Mouse (Mus musculus): ENCODE data around the gene Cpa2.

The Cpa2 gene

GRCm38 (mm10) chr6:30541009-30541799, at the start of gene Cpa2:
Gene Cpa2, plus strand, starts transcription at chr6:30541582.
- Histone ChIP-seq H3K27me3 (ENCODE audit: insufficient read depth, low read length) (peaks cover 44% of the 10 kb centered on the region), H3K4me1 (replicated peaks; ENCODE audit: low read depth, low read length) (peaks cover 38% of the 10 kb centered on the region), H3K9me3 (ENCODE audit: low read length) (no peaks in the 10 kb centered on the region), H3K36me3 (ENCODE audit: insufficient read depth, low read length) (no peaks in the 10 kb centered on the region), H3K4me3 (replicated peaks; ENCODE audit: low read length) (no peak within 1 kb of the TSS)
- no peak for TF ChIP-seq POU5F1 (IDR thresholded peaks at IDR 0.05; ENCODE audit: borderline replicate concordance, low read length)
- TF ChIP-seq NANOG (IDR thresholded peaks at IDR 0.05; ENCODE audit: borderline replicate concordance, low read length), result no peak
- TF ChIP-seq CTCF (conservative IDR thresholded peaks at IDR 0.05; ENCODE audit: low read length), result no peak

- Histone ChIP-seq H3K36me3 (ENCODE audit: insufficient read depth, low read length) (peaks cover 97% of the 10 kb centered on the region), H3K4me3 (replicated peaks; ENCODE audit: low read length) (no peak overlapping the region)
- TF ChIP-seq POU5F1 (IDR thresholded peaks at IDR 0.05; ENCODE audit: borderline replicate concordance, low read length) (no peak), NANOG (IDR thresholded peaks at IDR 0.05; ENCODE audit: borderline replicate concordance, low read length) (no peak), CTCF (conservative IDR thresholded peaks at IDR 0.05; ENCODE audit: low read length) (no peak)
Observed at GRCm38 (mm10) chr6:30499049-30499448, 42.3 kb upstream of the Cpa2 start.

GRCm38 (mm10) chr6:30508824-30509223, 32.6 kb upstream of the Cpa2 start:
- TF ChIP-seq POU5F1 (IDR thresholded peaks at IDR 0.05; ENCODE audit: borderline replicate concordance, low read length) (no peak), NANOG (IDR thresholded peaks at IDR 0.05; ENCODE audit: borderline replicate concordance, low read length) (no peak), CTCF (conservative IDR thresholded peaks at IDR 0.05; ENCODE audit: low read length) (no peak)
- Histone ChIP-seq H3K27me3 (ENCODE audit: insufficient read depth, low read length) (no peaks in the 10 kb centered on the region), H3K9me3 (ENCODE audit: low read length) (no peaks in the 10 kb centered on the region)

More at GRCm38 (mm10) chr6:30499049-30499448, 42.3 kb upstream of the Cpa2 start:
- no peaks in the 10 kb centered on the region for H3K9me3 ChIP-seq (ENCODE audit: low read length)
- peaks cover 4% of the 10 kb centered on the region; the same call in 1 of the 2 replicates for H3K4me1 ChIP-seq (replicated peaks; ENCODE audit: low read depth, low read length)
- no peaks in the 10 kb centered on the region for H3K27me3 ChIP-seq (ENCODE audit: insufficient read depth, low read length)

GRCm38 (mm10) chr6:30509265-30510239, 31.8 kb upstream of the Cpa2 start, which contains the start of the genes Tmem209 and Ssmem1:
Gene Tmem209, minus strand, starts transcription at chr6:30509783.
Gene Ssmem1, plus strand, starts transcription at chr6:30509849.
- Histone ChIP-seq H3K4me3 (replicated peaks; ENCODE audit: low read length) (peak within 1 kb of the TSS; percentile 91), H3K36me3 (ENCODE audit: insufficient read depth, low read length) (peaks cover 38% of the 10 kb centered on the region), H3K9me3 (ENCODE audit: low read length) (no peaks in the 10 kb centered on the region), H3K27me3 (ENCODE audit: insufficient read depth, low read length) (no peaks in the 10 kb centered on the region), H3K4me1 (replicated peaks; ENCODE audit: low read depth, low read length) (peaks cover 43% of the 10 kb centered on the region)
- TF ChIP-seq POU5F1 (IDR thresholded peaks at IDR 0.05; ENCODE audit: borderline replicate concordance, low read length), result no peak
- TF ChIP-seq NANOG (IDR thresholded peaks at IDR 0.05; ENCODE audit: borderline replicate concordance, low read length), result no peak

More at GRCm38 (mm10) chr6:30508824-30509223, 32.6 kb upstream of the Cpa2 start:
- peak overlapping the region; percentile 91 for H3K4me3 ChIP-seq (replicated peaks; ENCODE audit: low read length)
- peaks cover 44% of the 10 kb centered on the region for H3K36me3 ChIP-seq (ENCODE audit: insufficient read depth, low read length)
- H3K4me1 ChIP-seq (replicated peaks; ENCODE audit: low read depth, low read length), result peaks cover 41% of the 10 kb centered on the region

GRCm38 (mm10) chr6:30510291-30510690, 31.1 kb upstream of the Cpa2 start:
- TF ChIP-seq POU5F1 (IDR thresholded peaks at IDR 0.05; ENCODE audit: borderline replicate concordance, low read length), result no peak
- TF ChIP-seq NANOG (IDR thresholded peaks at IDR 0.05; ENCODE audit: borderline replicate concordance, low read length), result no peak
- TF ChIP-seq CTCF (conservative IDR thresholded peaks at IDR 0.05; ENCODE audit: low read length), result no peak
- H3K9me3 ChIP-seq (ENCODE audit: low read length), result no peaks in the 10 kb centered on the region

GRCm38 (mm10) chr6:30514242-30514641, 27.1 kb upstream of the Cpa2 start:
- Histone ChIP-seq H3K36me3 (ENCODE audit: insufficient read depth, low read length) (no peaks in the 10 kb centered on the region), H3K27me3 (ENCODE audit: insufficient read depth, low read length) (no peaks in the 10 kb centered on the region), H3K4me3 (replicated peaks; ENCODE audit: low read length) (no peak overlapping the region), H3K4me1 (replicated peaks; ENCODE audit: low read depth, low read length) (peaks cover 20% of the 10 kb centered on the region), H3K9me3 (ENCODE audit: low read length) (no peaks in the 10 kb centered on the region)
- no peak for TF ChIP-seq NANOG (IDR thresholded peaks at IDR 0.05; ENCODE audit: borderline replicate concordance, low read length)
- no peak for TF ChIP-seq CTCF (conservative IDR thresholded peaks at IDR 0.05; ENCODE audit: low read length)
- no peak for TF ChIP-seq POU5F1 (IDR thresholded peaks at IDR 0.05; ENCODE audit: borderline replicate concordance, low read length)

More at GRCm38 (mm10) chr6:30510291-30510690, 31.1 kb upstream of the Cpa2 start:
- Histone ChIP-seq H3K27me3 (ENCODE audit: insufficient read depth, low read length) (no peaks in the 10 kb centered on the region), H3K4me1 (replicated peaks; ENCODE audit: low read depth, low read length) (peaks cover 40% of the 10 kb centered on the region), H3K4me3 (replicated peaks; ENCODE audit: low read length) (peak overlapping the region; percentile 91), H3K36me3 (ENCODE audit: insufficient read depth, low read length) (peaks cover 32% of the 10 kb centered on the region)

- H3K4me1 ChIP-seq (replicated peaks; ENCODE audit: low read depth, low read length), result peaks cover 24% of the 10 kb centered on the region
- no peaks in the 10 kb centered on the region for H3K36me3 ChIP-seq (ENCODE audit: insufficient read depth, low read length)
- H3K9me3 ChIP-seq (ENCODE audit: low read length), result no peaks in the 10 kb centered on the region
- H3K4me3 ChIP-seq (replicated peaks; ENCODE audit: low read length), result no peak overlapping the region
- H3K27me3 ChIP-seq (ENCODE audit: insufficient read depth, low read length), result no peaks in the 10 kb centered on the region
- TF ChIP-seq CTCF (conservative IDR thresholded peaks at IDR 0.05; ENCODE audit: low read length) (peak; percentile 13; the same call in 1 of the 2 replicates), NANOG (IDR thresholded peaks at IDR 0.05; ENCODE audit: borderline replicate concordance, low read length) (no peak), POU5F1 (IDR thresholded peaks at IDR 0.05; ENCODE audit: borderline replicate concordance, low read length) (no peak)
Observed at GRCm38 (mm10) chr6:30520400-30520799, 21.0 kb upstream of the Cpa2 start.

Data from E14TG2a.4 (cell line).